ENCODE assay signal across 9 mouse cellular contexts in genomic region chr2:178020773-178021172, GRCm38 (mm10). TPM values are rescaled to one million over a fixed set of nuclear protein-coding genes. Genes with fewer than 3 reads are reported as not detected.
DNase-seq lines count a peak whose midpoint lies in the region; ATAC-seq and TF ChIP-seq lines count a peak whose summit lies in the region.
"Not testable (repeated sequence)": the region's sequence is repeated elsewhere in the genome, so short reads cannot be mapped to it uniquely, and the experiment has no call there.
"Had no signal": no experiment of that assay in that cellular context is flagged by ENCODE, and none has a peak within 500 bp of the region (broad histone marks: within the 10 kb centered on the region; RNA-seq: fewer than 3 reads in every experiment).

No protein-coding gene starts in this region.

- H3K4me2 ChIP-seq in CH12.LX (ENCODE audit: insufficient read depth, low read depth, poor library complexity, severe bottlenecking), result peak overlapping the region; percentile 50; the same call in 1 of the 2 replicates
- not testable (repeated sequence) for H3K4me2 ChIP-seq in kidney, postnatal 0 days (ENCODE audit: low read length); lung, postnatal 0 days (replicated peaks; ENCODE audit: low read depth, low read length)

- not testable (repeated sequence) for H3K4me1 ChIP-seq in CH12.LX (ENCODE audit: control insufficient read depth in 1 of 2, insufficient read depth in 2 of 2); bone marrow, adult 2 months (ENCODE audit: control insufficient read depth, insufficient read depth, low read length); kidney, postnatal 0 days (replicated peaks; ENCODE audit: insufficient read depth, low read length); lung, postnatal 0 days (ENCODE audit: insufficient read depth, low read depth, low read length)

- peak; percentile 65 for DNase-seq in CH12.LX (ENCODE audit: extremely low read depth)
- peak; percentile 1 for DNase-seq in kidney, postnatal 0 days (ENCODE audit: low spot score)
- DNase-seq in lung, postnatal 0 days (ENCODE audit: low spot score), result peak; percentile 28
- peak; percentile 34 for DNase-seq in skeletal muscle tissue, adult 2 months (ENCODE audit: low read depth, low spot score)
- DNase-seq in splenic B cell, adult 2 months (ENCODE audit: low read depth, low spot score), result peak; percentile 79

- 0 out of 2 replicates have a peak, but pooled peaks have one; percentile 24 for TF ChIP-seq EP300 in CH12.LX (IDR thresholded peaks at IDR 0.05; ENCODE audit: low read length)
- not testable (repeated sequence) for TF ChIP-seq EP300 in lung, postnatal 0 days (IDR thresholded peaks at IDR 0.05)

- not testable (repeated sequence) for H3K27me3 ChIP-seq in CH12.LX (replicated peaks); kidney, postnatal 0 days (ENCODE audit: insufficient read depth, low read length); lung, postnatal 0 days (replicated peaks; ENCODE audit: insufficient read depth, low read length); splenic B cell, adult 2 months (ENCODE audit: control insufficient read depth, insufficient read depth, low read length, poor library complexity, severe bottlenecking)

- ATAC-seq in granulocyte monocyte progenitor cell, adult 5-6 weeks (replicated peaks; ENCODE audit: poor library complexity, severe bottlenecking), result peak; percentile 88
- ATAC-seq in kidney, postnatal 0 days (replicated peaks; ENCODE audit: low FRiP score, low read depth); lung, postnatal 0 days: not testable (repeated sequence)
- peak; percentile 81 for ATAC-seq in megakaryocyte progenitor cell, adult 5-6 weeks (replicated peaks; ENCODE audit: poor library complexity)

- 4% methylated on average over 8 of the region's 8 CpGs for WGBS in bone marrow, adult 2 months
- WGBS in kidney, postnatal 0 days, result 85% methylated on average over 8 of the region's 8 CpGs
- WGBS in lung, postnatal 0 days, result 58% methylated on average over 8 of the region's 8 CpGs

- in situ Hi-C loops in CH12.LX (cut with MboI; ENCODE audit: low pct_ligation_motif_present, low pct_unique_long_range_greater_than_20kb, low sequenced_read_pairs), result not testable (repeated sequence)

- H3K27ac ChIP-seq in CH12.LX (ENCODE audit: insufficient read depth, low read depth); kidney, postnatal 0 days; lung, postnatal 0 days (ENCODE audit: low read length): not testable (repeated sequence)
- peak overlapping the region; percentile 78; the same call in 1 of the 2 replicates for H3K27ac ChIP-seq in bone marrow, adult 2 months (ENCODE audit: control insufficient read depth, insufficient read depth, low read depth, low read length, poor library complexity)

- H3K9ac ChIP-seq in CH12.LX (ENCODE audit: insufficient read depth, low read depth); kidney, postnatal 0 days (ENCODE audit: low read depth, low read length); lung, postnatal 0 days (replicated peaks; ENCODE audit: low read depth): not testable (repeated sequence)

- H3K9me3 ChIP-seq in CH12.LX (replicated peaks; ENCODE audit: low read length); kidney, postnatal 0 days (replicated peaks; ENCODE audit: low read length); lung, postnatal 0 days (ENCODE audit: low read length): not testable (repeated sequence)

- H3K4me3 ChIP-seq in CH12.LX (replicated peaks in 1 of 3; ENCODE audit: low read depth in 2 of 3, low read length in 2 of 3, poor library complexity in 1 of 3); bone marrow, adult 2 months (replicated peaks; ENCODE audit: control insufficient read depth, low read depth, low read length); kidney, postnatal 0 days (replicated peaks; ENCODE audit: low read depth, low read length); lung, postnatal 0 days (ENCODE audit: low read depth, low read length): not testable (repeated sequence)

- not testable (repeated sequence) for TF ChIP-seq CTCF in CH12.LX (conservative IDR thresholded peaks at IDR 0.05 in 1 of 2, IDR thresholded peaks at IDR 0.05 in 1 of 2; ENCODE audit: low read depth in 2 of 2, low read length in 2 of 2); bone marrow, adult 2 months (IDR thresholded peaks at IDR 0.05; ENCODE audit: control insufficient read depth, insufficient read depth, low read length); kidney, postnatal 0 days (IDR thresholded peaks at IDR 0.05; ENCODE audit: low read depth); lung, postnatal 0 days (IDR thresholded peaks at IDR 0.05)

- H3K36me3 ChIP-seq in CH12.LX (replicated peaks in 1 of 2; ENCODE audit: control insufficient read depth in 1 of 2, insufficient read depth in 1 of 2, low read length in 1 of 2); kidney, postnatal 0 days (ENCODE audit: insufficient read depth, low read length); lung, postnatal 0 days (ENCODE audit: insufficient read depth, low read length); splenic B cell, adult 2 months (ENCODE audit: control insufficient read depth, insufficient read depth, low read length, poor library complexity, severe bottlenecking): not testable (repeated sequence)

- TF ChIP-seq RAD21 in CH12.LX (IDR thresholded peaks at IDR 0.05; ENCODE audit: low read depth, low read length), result not testable (repeated sequence)

- TF ChIP-seq POLR2A in CH12.LX (IDR thresholded peaks at IDR 0.05; ENCODE audit: low read depth, low read length); bone marrow, adult 2 months (IDR thresholded peaks at IDR 0.05; ENCODE audit: borderline replicate concordance, control insufficient read depth, low read depth, low read length): not testable (repeated sequence)

- not testable (repeated sequence) for H3K79me2 ChIP-seq in CH12.LX (replicated peaks; ENCODE audit: control insufficient read depth, extremely low read depth, insufficient read depth, poor library complexity, severe bottlenecking)

- dilution Hi-C loops in CH12.LX (cut with MboI; ENCODE audit: extremely low pct_ligation_motif_present, extremely low pct_unique_long_range_greater_than_20kb, low sequenced_read_pairs), result not testable (repeated sequence)

RNA-seq across cellular contexts. Expression of gene Zfp971, which starts 2.3 kb away (rescaled TPM):
- total RNA-seq in CH12.LX (2012; rRNA removed), result 8.2 and 9.6 TPM in 2 replicates
- 13.5 and 17.7 TPM in 2 replicates for total RNA-seq in CH12.LX (2014; rRNA removed)
- 4.3 and 5.9 TPM in 2 replicates for polyA plus RNA-seq in CH12.LX (2012; ENCODE audit: insufficient read length, low read depth)
- polyA plus RNA-seq in bone marrow, adult 2 months (2011; ENCODE audit: insufficient read depth, insufficient read length, low replicate concordance, missing spikeins), result not detected in 2 replicates
- 47.6 and 71.8 TPM in 2 replicates for total RNA-seq in granulocyte monocyte progenitor cell, adult 5-6 weeks (2014; fragmentation: Nextera tagmentation)
- 23.6 and 35.2 TPM in 2 replicates for total RNA-seq in granulocyte monocyte progenitor cell, adult 5-6 weeks (2017)
- polyA plus RNA-seq in kidney, postnatal 0 days (2015; fragmentation: Nextera tagmentation; extraction: Ambion mirVana), result 12.0 and 13.4 TPM in 2 replicates
- 8.2 and 9.5 TPM in 2 replicates for polyA plus RNA-seq in lung, postnatal 0 days (2015; fragmentation: Nextera tagmentation; extraction: Ambion mirVana)
- 58.4 and 64.9 TPM in 2 replicates for total RNA-seq in megakaryocyte progenitor cell, adult 5-6 weeks (2015)
- total RNA-seq in megakaryocyte progenitor cell, adult 5-6 weeks (2017), result 23.0 and 42.4 TPM in 2 replicates
- polyA plus RNA-seq: erythroblast, embryonic 14.5 days had no signal

RNA-seq across cellular contexts. Expression of gene Zfp931, which starts 57.5 kb away (rescaled TPM):
- total RNA-seq in CH12.LX (2012; rRNA removed) (5.5 and 5.6 TPM in 2 replicates), CH12.LX (2014; rRNA removed) (14.0 and 17.7 TPM in 2 replicates)
- polyA plus RNA-seq in CH12.LX (2012; ENCODE audit: insufficient read length, low read depth), result 3.2 and 4.0 TPM in 2 replicates
- 1.6 TPM in 1 of 2 replicates, not detected in the other for polyA plus RNA-seq in bone marrow, adult 2 months (2011; ENCODE audit: insufficient read depth, insufficient read length, low replicate concordance, missing spikeins)
- 11.5 and 14.1 TPM in 2 replicates for total RNA-seq in granulocyte monocyte progenitor cell, adult 5-6 weeks (2014; fragmentation: Nextera tagmentation)
- 7.9 and 22.6 TPM in 2 replicates for total RNA-seq in granulocyte monocyte progenitor cell, adult 5-6 weeks (2017)
- polyA plus RNA-seq in kidney, postnatal 0 days (2015; fragmentation: Nextera tagmentation; extraction: Ambion mirVana), result 16.7 and 16.9 TPM in 2 replicates
- 10.6 and 13.8 TPM in 2 replicates for polyA plus RNA-seq in lung, postnatal 0 days (2015; fragmentation: Nextera tagmentation; extraction: Ambion mirVana)
- total RNA-seq in megakaryocyte progenitor cell, adult 5-6 weeks (2015), result 14.6 and 15.5 TPM in 2 replicates
- total RNA-seq in megakaryocyte progenitor cell, adult 5-6 weeks (2017), result 14.3 and 16.4 TPM in 2 replicates
- polyA plus RNA-seq: erythroblast, embryonic 14.5 days had no signal

Comparison
In these comparisons a context has a peak if more than half of its experiments do, and no peak if none do; other contexts are left out.
1. DNase-seq: peak in every context shown above with its lines; median percentile 79 in splenic B cell, adult 2 months; 65 in CH12.LX; 34 in skeletal muscle tissue, adult 2 months; 28 in lung, postnatal 0 days; 1 in kidney, postnatal 0 days.